Mouse (Mus musculus): Measurements from ENCODE around the gene Epha2. TPM values are rescaled to one million over a fixed set of nuclear protein-coding genes. Genes with fewer than 3 reads are reported as not detected.

Epha2 gene
- total RNA-seq, 2 experiments from 2014 or later, result 1.2 TPM; not detected in 1

GRCm38 (mm10) chr4:141353868-141354267 lies 52.8 kb downstream of the Epha2 start:
- ATAC-seq (replicated peaks; ENCODE audit: low FRiP score, low TSS enrichment, poor library complexity, severe bottlenecking), result 0 out of 2 replicates have a peak, but pooled peaks have one; percentile 29

GRCm38 (mm10) chr4:141357811-141358210 lies 56.8 kb downstream of the Epha2 start:
- no peak for ATAC-seq (replicated peaks; ENCODE audit: low FRiP score, low TSS enrichment, poor library complexity, severe bottlenecking)

- ATAC-seq (replicated peaks; ENCODE audit: low FRiP score, low TSS enrichment, poor library complexity, severe bottlenecking), result no peak
Observed at GRCm38 (mm10) chr4:141359222-141359621, 58.2 kb downstream of the Epha2 start.

GRCm38 (mm10) chr4:141360846-141361245 lies 59.8 kb downstream of the Epha2 start:
- no peak for ATAC-seq (replicated peaks; ENCODE audit: low FRiP score, low TSS enrichment, poor library complexity, severe bottlenecking)

GRCm38 (mm10) chr4:141362937-141363548 lies 62.0 kb downstream of the Epha2 start:
- ATAC-seq (replicated peaks; ENCODE audit: low FRiP score, low TSS enrichment, poor library complexity, severe bottlenecking), result 0 out of 2 replicates have a peak, but pooled peaks have one; percentile 14

GRCm38 (mm10) chr4:141365126-141365525 lies 64.1 kb downstream of the Epha2 start:
- ATAC-seq (replicated peaks; ENCODE audit: low FRiP score, low TSS enrichment, poor library complexity, severe bottlenecking), result no peak

- no peak for ATAC-seq (replicated peaks; ENCODE audit: low FRiP score, low TSS enrichment, poor library complexity, severe bottlenecking)
Observed at GRCm38 (mm10) chr4:141365876-141366275, 64.8 kb downstream of the Epha2 start.

- ATAC-seq (replicated peaks; ENCODE audit: low FRiP score, low TSS enrichment, poor library complexity, severe bottlenecking), result no peak
Observed at GRCm38 (mm10) chr4:141367997-141368791, 67.2 kb downstream of the Epha2 start, which contains the start of gene Fam131c. Gene Fam131c (plus strand): TSS chr4:141368220.

- no peak for ATAC-seq (replicated peaks; ENCODE audit: low FRiP score, low TSS enrichment, poor library complexity, severe bottlenecking)
Observed at GRCm38 (mm10) chr4:141372426-141372825, 71.4 kb downstream of the Epha2 start.

Other genes starting within 250 kb of the Epha2 start
- 6.9 and 8.9 TPM in 2 replicates for gene Crocc, start 240.7 kb upstream of the Epha2 start, total RNA-seq (2014; fragmentation: Nextera tagmentation)
- 1.3 and 5.7 TPM in 2 replicates for gene Crocc, start 240.7 kb upstream of the Epha2 start, total RNA-seq (2017)
- gene Necap2, start 222.9 kb upstream of the Epha2 start, total RNA-seq (2014; fragmentation: Nextera tagmentation), result 127 and 188 TPM in 2 replicates
- 123 and 153 TPM in 2 replicates for gene Necap2, start 222.9 kb upstream of the Epha2 start, total RNA-seq (2017)
- not detected in 2 replicates for gene Spata21, start 212.9 kb upstream of the Epha2 start, total RNA-seq (2014; fragmentation: Nextera tagmentation)
- gene Spata21, start 212.9 kb upstream of the Epha2 start, total RNA-seq (2017), result not detected in 2 replicates
- gene Szrd1, start 161.5 kb upstream of the Epha2 start, total RNA-seq (2014; fragmentation: Nextera tagmentation), result 29.0 and 42.6 TPM in 2 replicates
- 33.3 and 37.4 TPM in 2 replicates for gene Szrd1, start 161.5 kb upstream of the Epha2 start, total RNA-seq (2017)
- 15.3 and 16.1 TPM in 2 replicates for gene Fbxo42, start 153.3 kb upstream of the Epha2 start, total RNA-seq (2014; fragmentation: Nextera tagmentation)
- 6.7 and 10.2 TPM in 2 replicates for gene Fbxo42, start 153.3 kb upstream of the Epha2 start, total RNA-seq (2017)
- 0.81 and 10.9 TPM in 2 replicates for gene Rsg1, start 87.3 kb upstream of the Epha2 start, total RNA-seq (2014; fragmentation: Nextera tagmentation)
- 3.2 TPM in 1 of 2 replicates, not detected in the other for gene Rsg1, start 87.3 kb upstream of the Epha2 start, total RNA-seq (2017)
- not detected in 2 replicates for gene Arhgef19, start 61.7 kb upstream of the Epha2 start, total RNA-seq (2014; fragmentation: Nextera tagmentation)
- gene Arhgef19, start 61.7 kb upstream of the Epha2 start, total RNA-seq (2017), result not detected in 2 replicates
- not detected in 2 replicates for gene Fam131c, start 67.0 kb downstream of the Epha2 start, total RNA-seq (2014; fragmentation: Nextera tagmentation)
- not detected in 2 replicates for gene Fam131c, start 67.0 kb downstream of the Epha2 start, total RNA-seq (2017)
- gene Clcnka, start 97.5 kb downstream of the Epha2 start, total RNA-seq (2014; fragmentation: Nextera tagmentation), result not detected in 2 replicates
- not detected in 2 replicates for gene Clcnka, start 97.5 kb downstream of the Epha2 start, total RNA-seq (2017)
- gene Clcnkb, start 114.8 kb downstream of the Epha2 start, total RNA-seq (2014; fragmentation: Nextera tagmentation), result not detected in 2 replicates
- not detected in 2 replicates for gene Clcnkb, start 114.8 kb downstream of the Epha2 start, total RNA-seq (2017)
- not detected in 2 replicates for gene Hspb7, start 119.5 kb downstream of the Epha2 start, total RNA-seq (2014; fragmentation: Nextera tagmentation)
- gene Hspb7, start 119.5 kb downstream of the Epha2 start, total RNA-seq (2017), result not detected in 2 replicates
- not detected in 2 replicates for gene Srarp, start 134.9 kb downstream of the Epha2 start, total RNA-seq (2014; fragmentation: Nextera tagmentation)
- not detected in 2 replicates for gene Srarp, start 134.9 kb downstream of the Epha2 start, total RNA-seq (2017)
- 13.4 and 16.6 TPM in 2 replicates for gene Zbtb17, start 143.4 kb downstream of the Epha2 start, total RNA-seq (2014; fragmentation: Nextera tagmentation)
- 21.5 and 26.6 TPM in 2 replicates for gene Zbtb17, start 143.4 kb downstream of the Epha2 start, total RNA-seq (2017)
- gene Spen, start 237.4 kb downstream of the Epha2 start, total RNA-seq (2014; fragmentation: Nextera tagmentation), result 64.2 and 81.5 TPM in 2 replicates
- gene Spen, start 237.4 kb downstream of the Epha2 start, total RNA-seq (2017), result 21.1 and 40.5 TPM in 2 replicates

Data from megakaryocyte-erythroid progenitor cell, adult 5-6 weeks (primary cell).